Mouse (Mus musculus) forebrain, postnatal 0 days (tissue): ENCODE results near the gene Tmem52. TPM values are rescaled to one million over a fixed set of nuclear protein-coding genes. Genes with fewer than 3 reads are reported as not detected.

Source experiments
- ATAC-seq: fragments of 200-750 bp; cut with Nextera tagmentation; 2 replicates; pipeline ENCODE4 v1.8.0; 2017; ENCODE audit warnings: mild to moderate bottlenecking, moderate library complexity
- DNase-seq: peaks from one replicate; pipeline ENCODE4 v3.0.0-alpha.2; 2015
- H3K27ac ChIP-seq: fragments of 300-500 bp; sonication (generic); 2 replicates; pipeline ENCODE4 v1.5.1; 2014; ENCODE audit warnings: low read depth, mild to moderate bottlenecking, antibody characterized with exemption, low read length, moderate library complexity, mixed read lengths
- H3K27me3 ChIP-seq: fragments of 300-500 bp; sonication (generic); 2 replicates; pipeline ENCODE4 v1.6.1; 2014; ENCODE audit warnings: mild to moderate bottlenecking, low read length, mixed read lengths; ENCODE audit not compliant: insufficient read depth
- H3K36me3 ChIP-seq: fragments of 300-500 bp; sonication (generic); 2 replicates; pipeline ENCODE4 v1.6.1; 2014; ENCODE audit warnings: mild to moderate bottlenecking, moderate library complexity; ENCODE audit not compliant: insufficient read depth
- H3K4me1 ChIP-seq: fragments of 300-500 bp; sonication (generic); 2 replicates; pipeline ENCODE4 v1.6.1; 2014; ENCODE audit warnings: antibody characterized with exemption; ENCODE audit not compliant: insufficient read depth
- H3K4me2 ChIP-seq: fragments of 300-500 bp; sonication (generic); 2 replicates; pipeline ENCODE4 v1.6.1; 2014; ENCODE audit warnings: low read depth, mild to moderate bottlenecking, moderate library complexity
- H3K4me3 ChIP-seq: fragments of 300-500 bp; sonication (generic); 2 replicates; pipeline ENCODE4 v1.5.1; 2014; ENCODE audit warnings: low read depth, low read length, mixed read lengths
- H3K9ac ChIP-seq: fragments of 300-500 bp; sonication (generic); 2 replicates; pipeline ENCODE4 v1.6.1; 2014; ENCODE audit warnings: mild to moderate bottlenecking
- H3K9me3 ChIP-seq: fragments of 300-500 bp; sonication (generic); 2 replicates; pipeline ENCODE4 v1.6.1; 2016; ENCODE audit warnings: low read length
- CTCF ChIP-seq: sonication (generic); IDR thresholded peaks from 2 replicates; pipeline ENCODE4 v1.5.1; 2016; ENCODE audit warnings: antibody characterized with exemption, control low read depth, low read depth
- WGBS: fragments of 180-500 bp; shearing (Covaris S2); extraction: QIAGEN DNeasy Blood & Tissue Kit; methylation state at CpG from one replicate; pipeline ENCODE4 v1.1.7; 2014; 5-methylcytosine and 5-hydroxymethylcytosine counted together
- polyA plus RNA-seq: library from polyadenylated mRNA; unstranded; fragments of >200 nt; fragmentation: Nextera tagmentation; extraction: Ambion mirVana; gene quantifications from 2 replicates; pipeline ENCODE4 v1.2.1, GENCODE M21; 2015
- total RNA-seq: library from RNA; depleted of rRNA; stranded (reverse); fragments of >200 nt; gene quantifications from 2 replicates; pipeline ENCODE4 v1.2.3, GENCODE M21; 2014

The Tmem52 gene
- total and polyA plus RNA-seq, 2 experiments from 2014 or later = 0.29 to 0.52 TPM

DNA sequence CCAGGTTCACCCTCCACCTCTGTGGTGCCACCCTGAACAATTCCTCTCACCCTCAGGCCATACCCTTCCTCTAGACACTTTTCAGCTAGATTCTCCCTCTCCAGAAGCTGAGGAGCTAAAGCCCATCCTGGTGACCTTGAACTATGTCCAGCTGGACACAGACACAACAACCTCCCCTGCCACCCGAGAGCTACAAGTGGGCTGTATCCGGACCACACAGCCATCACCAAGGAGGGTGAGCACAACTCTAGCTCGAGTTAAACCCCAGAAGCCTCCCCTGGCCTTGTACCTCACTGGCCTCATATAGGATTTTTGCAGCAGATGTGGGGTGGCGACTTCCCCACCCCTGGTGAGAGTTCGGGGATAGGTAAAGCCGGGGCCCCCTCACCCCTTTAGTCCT is 3.3 kb upstream of the Tmem52 start:
- ATAC-seq (no peak), DNase-seq (no peak)
- H3K4me1 ChIP-seq = no peaks in the 10 kb centered on the region
- no peaks in the 10 kb centered on the region for H3K27me3 ChIP-seq
- H3K27ac ChIP-seq = no peak overlapping the region
- H3K4me2 ChIP-seq = no peak overlapping the region
- WGBS = 75% methylated on average over 6 of the region's 6 CpGs
- H3K9me3 ChIP-seq = no peaks in the 10 kb centered on the region
- H3K36me3 ChIP-seq = no peaks in the 10 kb centered on the region
- H3K4me3 ChIP-seq = no peak overlapping the region
- H3K9ac ChIP-seq = no peak overlapping the region
- TF ChIP-seq CTCF = no peak

DNA sequence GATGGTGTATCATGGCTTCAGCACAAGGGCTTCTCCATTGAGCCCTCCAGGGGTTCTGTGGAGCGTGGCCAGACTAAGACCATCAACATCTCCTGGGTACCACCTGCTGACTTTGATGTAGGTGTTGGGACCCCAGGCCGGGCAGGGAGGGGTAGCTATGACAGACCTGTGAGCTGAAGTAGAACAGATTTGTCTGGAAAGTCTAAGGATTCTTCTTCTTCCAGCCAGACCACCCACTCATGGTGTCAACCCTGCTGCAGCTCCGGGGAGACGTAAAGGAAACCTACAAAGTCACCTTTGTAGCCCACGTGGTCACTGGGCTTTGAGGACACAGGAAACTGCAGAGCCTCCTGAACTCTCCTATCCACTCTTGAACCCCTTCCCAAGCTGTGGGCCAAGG is 2.8 kb upstream of the Tmem52 start:
- Histone ChIP-seq H3K4me1 (no peaks in the 10 kb centered on the region), H3K4me2 (no peak overlapping the region), H3K27me3 (no peaks in the 10 kb centered on the region), H3K9me3 (no peaks in the 10 kb centered on the region), H3K4me3 (no peak overlapping the region), H3K9ac (no peak overlapping the region), H3K36me3 (no peaks in the 10 kb centered on the region), H3K27ac (no peak overlapping the region)
- DNase-seq (no peak), ATAC-seq (no peak)
- 81% methylated on average over 5 of the region's 5 CpGs for WGBS
- TF ChIP-seq CTCF = no peak

DNA sequence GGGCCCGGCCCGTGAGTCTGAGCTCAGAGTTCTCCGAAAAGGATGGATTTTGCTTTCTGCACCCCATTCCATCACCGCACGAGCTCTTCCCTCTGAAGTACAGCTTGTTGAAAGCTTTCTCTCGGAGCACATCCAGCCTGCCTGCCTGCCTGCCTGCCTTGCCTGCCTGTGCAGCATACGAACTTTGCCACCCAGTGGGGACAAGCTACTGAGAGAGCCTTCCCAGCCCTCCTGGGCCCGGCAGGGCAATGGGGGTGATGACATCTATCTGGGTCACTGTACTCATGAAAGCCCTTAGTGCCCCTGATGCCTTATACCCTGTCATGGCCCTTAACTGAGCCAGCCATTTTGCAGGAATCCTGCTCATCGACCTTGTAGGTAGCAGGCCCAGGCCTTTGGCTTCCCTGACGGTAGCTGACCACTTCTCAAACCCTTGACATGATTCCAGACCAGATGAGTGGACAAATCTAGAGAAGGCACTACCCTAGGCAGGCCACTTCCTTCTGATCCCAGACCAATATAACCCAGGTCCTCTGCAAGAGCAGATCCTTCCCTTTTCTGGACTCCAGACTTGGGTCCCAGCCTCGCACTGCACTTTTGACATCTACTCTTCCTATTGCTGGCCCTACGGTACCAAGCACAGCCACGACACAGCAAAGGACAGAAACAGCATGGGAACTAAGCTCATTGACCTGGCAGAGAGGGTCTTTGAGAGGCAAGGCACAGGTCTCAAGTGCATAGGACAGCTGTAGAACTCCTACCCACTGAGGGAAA is 1.5 kb upstream of the Tmem52 start:
- Histone ChIP-seq H3K4me1 (no peaks in the 10 kb centered on the region), H3K9me3 (no peaks in the 10 kb centered on the region), H3K4me2 (no peak overlapping the region), H3K27me3 (no peaks in the 10 kb centered on the region), H3K27ac (no peak overlapping the region), H3K4me3 (no peak overlapping the region), H3K36me3 (no peaks in the 10 kb centered on the region), H3K9ac (no peak overlapping the region)
- ATAC-seq (no peak), DNase-seq (no peak)
- no peak for TF ChIP-seq CTCF
- 83% methylated on average over 13 of the region's 13 CpGs for WGBS

DNA sequence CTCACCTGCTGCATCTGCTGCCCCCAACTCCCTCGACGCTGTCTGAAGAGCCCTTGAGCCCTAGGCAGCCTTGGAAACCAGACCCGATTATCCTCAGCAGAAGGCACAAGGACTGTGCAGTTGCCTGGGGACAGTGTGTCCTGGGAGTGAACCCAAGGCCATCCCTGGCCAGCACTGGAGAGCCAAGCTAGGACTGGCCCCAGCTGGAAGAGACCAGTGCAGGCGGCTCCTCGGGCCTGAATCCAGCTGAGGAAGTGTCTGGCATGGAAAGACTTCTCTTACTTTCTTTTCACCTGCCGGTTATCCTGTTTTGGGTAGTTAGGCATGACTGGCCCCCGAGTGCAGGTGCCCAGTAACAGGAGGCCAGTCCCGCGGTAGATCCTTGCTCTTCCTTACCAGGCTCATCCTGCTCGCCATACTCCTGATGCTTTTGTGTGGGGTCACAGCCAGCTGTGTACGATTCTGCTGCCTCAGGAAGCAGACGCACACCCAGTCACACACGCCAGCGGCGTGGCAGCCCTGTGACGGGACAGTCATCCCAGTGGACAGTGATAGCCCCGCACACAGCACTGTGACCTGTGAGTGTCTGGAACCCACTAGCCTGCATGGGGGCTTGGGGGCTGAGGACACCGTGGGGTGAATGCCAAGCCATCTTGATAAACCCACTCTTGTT is 812 bp downstream of the Tmem52 start:
- H3K36me3 ChIP-seq = no peaks in the 10 kb centered on the region
- no peak overlapping the region for H3K9ac ChIP-seq
- H3K9me3 ChIP-seq = no peaks in the 10 kb centered on the region
- no peak overlapping the region for H3K27ac ChIP-seq
- no peak overlapping the region for H3K4me3 ChIP-seq
- no peak overlapping the region for H3K4me2 ChIP-seq
- no peak for ATAC-seq
- no peaks in the 10 kb centered on the region for H3K4me1 ChIP-seq
- no peak for TF ChIP-seq CTCF
- DNase-seq = no peak
- 79% methylated on average over 18 of the region's 18 CpGs for WGBS
- no peaks in the 10 kb centered on the region for H3K27me3 ChIP-seq

DNA sequence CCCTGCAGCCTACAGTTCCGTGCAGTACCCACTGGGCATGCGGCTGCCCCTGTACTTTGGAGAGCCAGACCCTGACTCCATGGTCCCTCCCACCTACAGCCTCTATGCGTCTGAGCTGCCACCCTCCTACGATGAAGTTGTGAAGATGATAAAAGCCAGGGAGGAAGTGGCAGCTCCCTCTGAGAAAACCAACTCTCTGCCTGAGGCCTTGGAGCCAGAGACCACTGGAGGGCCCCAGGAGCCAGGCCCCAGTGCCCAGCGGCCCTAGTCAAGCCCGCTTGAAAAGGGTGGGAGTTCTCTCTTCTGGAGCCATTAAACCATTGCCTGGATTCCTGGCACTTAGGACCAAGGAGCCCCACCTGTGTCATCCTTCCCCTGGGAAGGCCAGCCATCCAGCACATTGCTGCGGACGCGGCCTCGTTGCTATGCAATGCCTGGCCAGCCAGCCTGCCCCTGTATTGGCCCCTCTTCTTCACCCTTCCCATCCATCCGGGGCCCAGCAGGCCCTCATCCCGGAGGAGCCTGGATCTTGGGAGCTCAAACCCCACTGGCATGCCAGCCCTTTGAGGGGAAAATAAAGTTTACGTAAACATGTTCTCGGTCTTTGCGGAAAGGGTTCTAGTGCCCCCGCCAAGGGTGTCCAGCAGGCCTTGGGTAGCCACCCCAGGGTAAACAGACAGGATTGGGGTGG is 1.5 kb downstream of the Tmem52 start:
- Histone ChIP-seq H3K9ac (no peak overlapping the region), H3K4me3 (no peak overlapping the region), H3K27me3 (no peaks in the 10 kb centered on the region), H3K27ac (no peak overlapping the region), H3K9me3 (no peaks in the 10 kb centered on the region), H3K36me3 (no peaks in the 10 kb centered on the region), H3K4me2 (no peak overlapping the region), H3K4me1 (no peaks in the 10 kb centered on the region)
- no peak for DNase-seq
- WGBS = 90% methylated on average over 16 of the region's 16 CpGs
- ATAC-seq = no peak
- TF ChIP-seq CTCF = no peak

DNA sequence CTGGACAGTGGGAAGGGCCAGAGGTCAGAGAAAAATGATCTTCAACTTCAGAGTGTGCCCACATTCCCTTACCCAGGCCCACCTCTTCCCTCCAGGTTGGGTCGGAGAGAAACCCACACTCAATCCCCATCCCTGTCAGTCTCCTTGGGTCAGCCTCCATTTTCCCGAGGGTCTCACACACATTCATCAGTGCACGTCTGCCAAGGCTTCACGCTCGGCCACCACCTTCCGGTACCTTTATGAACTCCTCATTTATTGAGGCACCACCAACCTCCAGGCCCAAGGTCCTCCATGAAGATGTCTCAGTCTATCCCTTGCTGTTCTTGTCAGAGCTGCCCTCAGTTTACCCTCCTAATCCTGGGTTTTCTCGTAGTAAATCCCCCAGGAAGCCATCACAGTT is 2.1 kb downstream of the Tmem52 start:
- H3K9me3 ChIP-seq = no peaks in the 10 kb centered on the region
- no peaks in the 10 kb centered on the region for H3K36me3 ChIP-seq
- ATAC-seq = no peak
- no peak for TF ChIP-seq CTCF
- no peak overlapping the region for H3K4me2 ChIP-seq
- WGBS = 93% methylated on average over 7 of the region's 7 CpGs
- H3K4me1 ChIP-seq = no peaks in the 10 kb centered on the region
- no peaks in the 10 kb centered on the region for H3K27me3 ChIP-seq
- DNase-seq = no peak
- no peak overlapping the region for H3K4me3 ChIP-seq
- H3K9ac ChIP-seq = no peak overlapping the region
- H3K27ac ChIP-seq = no peak overlapping the region

DNA sequence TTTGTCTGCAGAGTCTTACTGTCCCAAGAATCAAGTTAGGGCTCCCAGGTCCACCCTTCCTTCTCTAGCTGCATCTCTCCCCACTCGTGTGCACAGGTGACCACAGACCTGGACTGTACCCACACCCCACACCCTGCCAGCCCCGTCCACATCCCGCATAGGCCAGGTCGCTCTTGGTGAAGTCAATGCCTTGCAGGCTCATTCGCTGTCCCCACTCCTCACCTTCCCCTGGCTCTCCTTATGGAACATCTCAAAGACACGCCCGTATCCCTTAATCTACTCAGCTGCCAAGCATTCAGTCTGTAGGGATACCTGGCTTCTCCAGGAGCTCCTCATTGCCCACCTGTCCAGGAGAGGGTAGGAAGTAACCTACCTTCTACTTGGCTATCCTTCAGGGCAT is 2.5 kb downstream of the Tmem52 start:
- Histone ChIP-seq H3K4me3 (no peak overlapping the region), H3K4me2 (no peak overlapping the region), H3K27ac (no peak overlapping the region), H3K4me1 (no peaks in the 10 kb centered on the region), H3K9ac (no peak overlapping the region), H3K36me3 (no peaks in the 10 kb centered on the region), H3K9me3 (no peaks in the 10 kb centered on the region), H3K27me3 (no peaks in the 10 kb centered on the region)
- 92% methylated on average over 7 of the region's 7 CpGs for WGBS
- TF ChIP-seq CTCF = no peak
- DNase-seq (no peak), ATAC-seq (no peak)
